Mouse (Mus musculus) limb, embryonic 14.5 days (tissue): ENCODE data around the gene Fndc3b. TPM values are rescaled to one million over a fixed set of nuclear protein-coding genes. Genes with fewer than 3 reads are reported as not detected.

ENCODE experiments used
- ATAC-seq: fragments of 200-750 bp; cut with Nextera tagmentation; 2 replicates; pipeline ENCODE4 v1.8.0; 2017; ENCODE audit warnings: low read depth, moderate number of reproducible peaks, moderate TSS enrichment; ENCODE audit not compliant: low FRiP score
- DNase-seq: peaks from one replicate; pipeline ENCODE4 v3.0.0-alpha.2; 2015; ENCODE audit warnings: low spot score
- H3K27ac ChIP-seq: fragments of 300-500 bp; sonication (generic); replicated peaks from 2 replicates; pipeline ENCODE4 v1.5.1; 2014; ENCODE audit warnings: low read depth, mild to moderate bottlenecking, low read length, moderate library complexity, mixed read lengths
- H3K27me3 ChIP-seq: fragments of 300-500 bp; sonication (generic); 2 replicates; pipeline ENCODE4 v1.6.1; 2014; ENCODE audit warnings: low read length, mixed read lengths; ENCODE audit not compliant: control insufficient read depth, insufficient read depth
- H3K36me3 ChIP-seq: fragments of 300-500 bp; sonication (generic); 2 replicates; pipeline ENCODE4 v1.6.1; 2014; ENCODE audit warnings: mild to moderate bottlenecking, low read length, moderate library complexity, mixed read lengths; ENCODE audit not compliant: control insufficient read depth, insufficient read depth
- H3K4me1 ChIP-seq: fragments of 300-500 bp; sonication (generic); 2 replicates; pipeline ENCODE4 v1.6.1; 2014; ENCODE audit warnings: antibody characterized with exemption, low read length, mixed read lengths; ENCODE audit not compliant: control insufficient read depth, insufficient read depth
- H3K4me2 ChIP-seq: fragments of 300-500 bp; sonication (generic); replicated peaks from 2 replicates; pipeline ENCODE4 v1.6.1; 2014; ENCODE audit warnings: low read depth, mild to moderate bottlenecking, low read length, moderate library complexity; ENCODE audit not compliant: severe bottlenecking
- H3K4me3 ChIP-seq: fragments of 300-500 bp; sonication (generic); replicated peaks from 2 replicates; pipeline ENCODE4 v1.5.1; 2014; ENCODE audit warnings: low read length
- H3K9ac ChIP-seq: fragments of 300-500 bp; sonication (generic); 2 replicates; pipeline ENCODE4 v1.6.1; 2014; ENCODE audit warnings: mild to moderate bottlenecking, low read depth, low read length, moderate library complexity; ENCODE audit not compliant: severe bottlenecking
- H3K9me3 ChIP-seq: fragments of 300-500 bp; sonication (generic); 2 replicates; pipeline ENCODE4 v1.6.1; 2016; ENCODE audit warnings: low read length; ENCODE audit not compliant: control insufficient read depth
- POLR2A ChIP-seq: fragments of 200-500 bp; IDR thresholded peaks from 2 replicates; pipeline ENCODE4 v1.8.0; 2012; ENCODE audit warnings: inconsistent platforms, mild to moderate bottlenecking, moderate library complexity, borderline replicate concordance; ENCODE audit not compliant: insufficient read depth, insufficient read length; ENCODE audit errors: extremely low read depth
- WGBS: fragments of 180-500 bp; shearing (Covaris S2); extraction: QIAGEN DNeasy Blood & Tissue Kit; methylation state at CpG from one replicate; pipeline ENCODE4 v1.1.7; 2014; 5-methylcytosine and 5-hydroxymethylcytosine counted together
- polyA plus RNA-seq, 2 experiments: library from polyadenylated mRNA; depleted of rRNA in 1 of 2; stranded (reverse) in 1 of 2; unstranded in 1 of 2; fragments of >200 nt; fragmentation: Nextera tagmentation in 1 of 2; extraction: Ambion mirVana in 1 of 2; gene quantifications; 2 replicates each; pipeline versions ENCODE4 v1.2.1 to v1.2.3; 2012 to 2014

The Fndc3b gene
- polyA plus RNA-seq, 2 experiments = 39.6 to 41.3 TPM

DNA sequence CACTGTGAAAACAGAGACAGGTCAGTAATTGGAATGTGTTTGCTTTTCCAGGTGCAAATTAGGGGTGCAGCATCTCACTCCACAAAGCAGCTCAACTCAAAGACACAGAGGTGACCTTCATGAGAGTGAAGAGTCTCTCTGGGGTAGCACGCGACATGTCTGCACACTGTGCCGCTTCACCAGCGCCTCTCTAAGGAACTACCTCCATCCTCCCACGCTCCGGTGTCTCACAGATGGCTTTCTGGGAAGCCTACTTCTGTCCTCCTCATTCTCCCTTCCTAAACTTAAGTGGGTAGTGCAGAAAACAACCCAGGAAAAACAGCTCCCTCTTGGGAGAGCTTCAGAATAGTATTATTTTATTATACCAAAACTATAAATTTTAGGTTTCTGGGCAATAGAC is 12.4 kb downstream of the Fndc3b start:
- Histone ChIP-seq H3K4me2 (no peak overlapping the region), H3K36me3 (0 out of 2 replicates have a peak, but pooled peaks cover 5% of the 10 kb centered on the region), H3K4me1 (peaks cover 8% of the 10 kb centered on the region), H3K4me3 (no peak overlapping the region), H3K9ac (no peak overlapping the region), H3K27ac (no peak overlapping the region), H3K9me3 (no peaks in the 10 kb centered on the region), H3K27me3 (no peaks in the 10 kb centered on the region)
- DNase-seq (no peak), ATAC-seq (no peak; the same call in 1 of the 2 replicates)
- no peak for TF ChIP-seq POLR2A
- WGBS = 94% methylated on average over 6 of the region's 6 CpGs

DNA sequence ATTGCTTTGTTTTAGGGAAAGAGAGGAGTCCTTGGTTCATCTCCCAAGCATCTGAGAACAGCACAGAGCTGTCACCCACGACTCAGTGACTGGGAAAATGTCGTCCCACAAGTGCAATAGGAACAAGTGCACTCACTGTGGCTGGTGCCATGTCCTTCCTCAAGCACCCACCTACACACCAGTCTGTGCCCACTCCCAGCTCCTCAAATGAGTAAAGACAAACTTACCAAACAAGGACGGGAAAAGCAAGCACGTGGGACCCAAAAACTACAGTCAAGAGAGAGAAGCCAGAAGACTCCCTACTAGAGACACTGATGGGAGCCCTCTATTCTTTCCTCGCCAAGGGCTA is 14.7 kb downstream of the Fndc3b start:
- Histone ChIP-seq H3K9me3 (no peaks in the 10 kb centered on the region), H3K4me1 (peaks cover 8% of the 10 kb centered on the region), H3K27ac (no peak overlapping the region), H3K27me3 (no peaks in the 10 kb centered on the region), H3K36me3 (0 out of 2 replicates have a peak, but pooled peaks cover 5% of the 10 kb centered on the region), H3K4me3 (no peak overlapping the region), H3K9ac (no peak overlapping the region), H3K4me2 (no peak overlapping the region)
- 71% methylated on average over 5 of the region's 5 CpGs for WGBS
- no peak for ATAC-seq
- no peak for TF ChIP-seq POLR2A
- DNase-seq = no peak

DNA sequence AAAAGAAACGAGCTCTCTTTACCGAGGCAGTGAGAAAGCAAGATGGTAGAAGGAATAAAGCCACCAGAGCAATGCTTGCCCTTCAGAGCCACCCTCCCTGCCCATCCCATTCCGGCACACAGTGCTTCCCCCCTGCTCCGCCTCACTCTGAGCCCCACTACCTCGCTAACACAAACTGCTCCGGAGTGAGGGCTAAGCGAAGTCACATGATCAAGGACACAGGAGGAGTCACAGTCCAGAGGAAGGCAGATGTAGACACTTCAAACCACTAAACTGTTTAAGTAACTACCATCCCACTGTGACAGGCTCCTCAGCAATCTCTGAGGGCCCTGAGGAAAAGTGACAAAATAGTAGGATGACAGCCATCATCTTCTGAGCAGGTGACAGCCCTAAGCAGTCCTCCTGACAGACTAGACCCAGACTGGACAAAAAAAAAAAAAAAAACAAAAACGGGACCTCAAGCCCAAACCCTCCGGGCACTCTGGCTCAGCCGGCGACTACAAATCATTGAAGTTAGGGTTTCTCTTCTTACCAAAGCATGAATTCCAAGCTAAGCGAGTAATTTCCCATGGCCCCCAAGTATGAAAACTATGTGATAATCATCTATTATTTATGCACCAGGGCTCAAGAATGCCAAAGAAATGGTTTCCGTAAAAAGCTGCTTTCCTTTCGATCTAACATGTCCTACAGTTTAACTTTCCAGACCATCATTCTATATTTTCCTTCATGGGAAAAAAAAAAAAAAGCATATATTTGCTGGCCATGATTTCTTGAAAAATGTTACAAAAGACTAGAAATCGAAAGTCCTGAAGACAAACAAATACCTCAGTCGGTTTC is 15.3 kb downstream of the Fndc3b start:
- Histone ChIP-seq H3K4me2 (no peak overlapping the region), H3K27me3 (no peaks in the 10 kb centered on the region), H3K9ac (no peak overlapping the region), H3K27ac (no peak overlapping the region), H3K4me3 (no peak overlapping the region), H3K9me3 (no peaks in the 10 kb centered on the region), H3K36me3 (0 out of 2 replicates have a peak, but pooled peaks cover 5% of the 10 kb centered on the region), H3K4me1 (peaks cover 8% of the 10 kb centered on the region)
- DNase-seq (no peak), ATAC-seq (no peak)
- no peak for TF ChIP-seq POLR2A
- WGBS = 63% methylated on average over 16 of the region's 16 CpGs

DNA sequence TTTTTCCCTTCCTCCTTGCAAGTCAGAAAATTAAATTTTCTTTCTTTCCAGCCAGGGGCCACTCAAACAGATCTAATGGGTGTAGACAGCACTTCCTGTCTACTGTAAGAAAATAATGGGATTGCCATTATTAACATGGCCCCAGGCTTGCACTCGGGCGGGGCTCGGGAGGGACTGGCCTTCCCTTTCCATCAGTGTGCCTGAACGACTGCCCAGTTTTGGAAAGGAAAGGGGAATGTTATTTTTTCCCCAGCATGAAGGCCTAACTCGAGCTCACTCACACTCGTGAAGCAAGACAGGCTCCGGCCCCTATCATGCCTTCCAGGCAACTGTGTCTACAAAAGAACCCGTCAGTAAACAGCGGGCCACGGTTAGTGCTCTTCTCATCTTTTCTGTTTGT is 16.5 kb downstream of the Fndc3b start:
- peaks cover 20% of the 10 kb centered on the region for H3K4me1 ChIP-seq
- H3K36me3 ChIP-seq = 0 out of 2 replicates have a peak, but pooled peaks cover 5% of the 10 kb centered on the region
- H3K9me3 ChIP-seq = no peaks in the 10 kb centered on the region
- H3K27ac ChIP-seq = no peak overlapping the region; the same call in 1 of the 2 replicates
- TF ChIP-seq POLR2A = no peak
- no peak overlapping the region for H3K4me2 ChIP-seq
- H3K4me3 ChIP-seq = no peak overlapping the region
- H3K27me3 ChIP-seq = no peaks in the 10 kb centered on the region
- DNase-seq (no peak), ATAC-seq (no peak)
- WGBS = 51% methylated on average over 10 of the region's 10 CpGs
- H3K9ac ChIP-seq = no peak overlapping the region

DNA sequence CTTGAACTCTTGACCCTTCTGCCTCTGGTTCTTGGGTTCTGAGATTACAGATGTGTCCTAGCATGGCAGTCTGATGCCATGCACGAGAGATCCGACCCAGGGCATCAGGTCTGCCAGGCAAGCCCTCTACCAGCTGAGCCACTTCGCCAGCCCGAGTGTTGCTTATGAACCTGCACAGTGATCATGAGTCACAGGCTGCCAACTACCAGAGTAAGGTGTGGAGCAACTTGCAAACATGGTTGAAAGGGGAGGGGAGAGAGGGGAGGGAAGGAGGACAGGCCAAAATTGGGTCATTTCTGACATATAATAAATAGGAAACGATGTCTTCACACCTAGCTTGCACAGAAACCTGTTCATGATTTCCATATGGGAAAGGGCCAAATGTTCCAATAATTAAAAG is 17.0 kb downstream of the Fndc3b start:
- DNase-seq (no peak), ATAC-seq (no peak)
- no peaks in the 10 kb centered on the region for H3K27me3 ChIP-seq
- peaks cover 20% of the 10 kb centered on the region for H3K4me1 ChIP-seq
- H3K4me2 ChIP-seq = no peak overlapping the region
- WGBS = 81% methylated on average over 5 of the region's 5 CpGs
- H3K9me3 ChIP-seq = no peaks in the 10 kb centered on the region
- H3K36me3 ChIP-seq = 0 out of 2 replicates have a peak, but pooled peaks cover 5% of the 10 kb centered on the region
- TF ChIP-seq POLR2A = no peak
- no peak overlapping the region for H3K27ac ChIP-seq
- H3K4me3 ChIP-seq = no peak overlapping the region
- H3K9ac ChIP-seq = no peak overlapping the region
